In the genomic region with DNA sequence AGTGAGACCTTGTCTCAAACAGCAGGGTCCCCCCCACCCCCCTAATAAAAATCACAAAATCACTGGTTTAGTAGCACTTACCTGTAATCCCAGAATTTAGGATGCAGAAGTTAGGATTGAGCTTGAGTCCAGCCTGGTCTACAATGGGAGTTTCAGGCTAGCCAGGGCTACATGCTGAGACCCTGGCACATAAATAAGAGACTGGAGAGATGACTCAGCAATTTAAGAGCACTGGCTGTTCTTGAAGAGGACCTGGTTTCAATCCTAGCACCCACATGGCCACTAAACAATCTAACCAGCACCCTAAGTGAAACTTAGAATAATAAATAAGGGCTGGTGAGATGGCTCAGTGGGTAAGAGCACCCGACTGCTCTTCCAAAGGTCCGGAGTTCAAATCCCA, we compare ENCODE assay signal across 27 mouse cellular contexts. TPM values are rescaled to one million over a fixed set of nuclear protein-coding genes. Genes with fewer than 3 reads are reported as not detected.
"Had no signal": no experiment of that assay in that cellular context is flagged by ENCODE, and none has a peak within 500 bp of the region (broad histone marks: within the 10 kb centered on the region; RNA-seq: fewer than 3 reads in every experiment).

No protein-coding gene starts in this region.

- H3K4me2 ChIP-seq: lung, embryonic 15.5 days; midbrain, embryonic 11.5 days; midbrain, embryonic 13.5 days; neural tube, embryonic 13.5 days; neural tube, embryonic 15.5 days had no signal

- ATAC-seq: liver, postnatal 0 days; lung, postnatal 0 days; midbrain, embryonic 13.5 days; midbrain, embryonic 16.5 days had no signal

- H3K9me3 ChIP-seq: lung, embryonic 15.5 days; megakaryocyte, embryonic 14.5 days; midbrain, embryonic 13.5 days; neural tube, embryonic 13.5 days; neural tube, embryonic 15.5 days had no signal

- H3K9ac ChIP-seq: liver, postnatal 0 days; lung, embryonic 15.5 days; midbrain, embryonic 13.5 days; neural tube, embryonic 13.5 days; neural tube, embryonic 15.5 days had no signal

- DNase-seq: liver, postnatal 0 days; lung, adult 2 months; lung, postnatal 14 days; lung, postnatal 36 days; retina, postnatal 1 day; right cerebral cortex, adult 18-20 months; right cerebral cortex, postnatal 25 days; right cerebral cortex, postnatal 4 days; spleen, adult 18-20 months; thymus, adult 18-20 months; thymus, postnatal 14 days; thymus, postnatal 36 days had no signal

- H3K27me3 ChIP-seq: lung, embryonic 15.5 days; megakaryocyte, embryonic 14.5 days; midbrain, embryonic 13.5 days; neural tube, embryonic 13.5 days; neural tube, embryonic 15.5 days had no signal

- H3K27ac ChIP-seq: lung, embryonic 15.5 days; macrophage; midbrain, embryonic 13.5 days; neural tube, embryonic 13.5 days; neural tube, embryonic 15.5 days had no signal

- H3K4me3 ChIP-seq: lung, embryonic 15.5 days; megakaryocyte, embryonic 14.5 days; midbrain, embryonic 13.5 days; myocyte; neural tube, embryonic 13.5 days; neural tube, embryonic 15.5 days had no signal

RNA-seq across cellular contexts. Expression of gene Gm17349, which starts 25.9 kb away (rescaled TPM):
- total RNA-seq: megakaryocyte progenitor cell, adult 5-6 weeks had no signal
- polyA plus RNA-seq: lung, adult 2 months; lung, embryonic 15.5 days; macrophage; midbrain, embryonic 11.5 days; midbrain, embryonic 13.5 days; midbrain, embryonic 16.5 days; myocyte; neural tube, embryonic 11.5 days; neural tube, embryonic 13.5 days; neural tube, embryonic 15.5 days; stomach, embryonic 14.5 days; stomach, embryonic 16.5 days; thymus, postnatal 0 days had no signal
